Comparison of ENCODE assay signal across 25 mouse cellular contexts in the genomic region with DNA sequence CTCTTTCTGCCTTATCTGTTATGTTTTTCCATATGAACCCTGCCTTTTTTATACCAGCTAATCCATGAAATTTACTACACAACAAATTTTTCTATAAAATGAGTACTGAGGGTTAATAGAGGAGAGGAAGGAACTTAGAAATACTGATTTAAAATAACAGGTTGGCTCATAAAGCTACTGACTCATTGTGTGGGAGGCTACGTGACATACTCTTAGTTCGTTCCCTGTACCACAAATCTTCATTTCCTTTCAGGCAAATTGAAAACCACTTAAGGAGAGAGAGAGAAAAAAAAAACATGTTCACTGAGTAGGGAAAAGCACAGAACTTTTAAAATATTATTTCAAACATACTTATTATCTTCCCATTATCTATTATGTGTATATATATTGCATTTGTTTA.
"Had no signal": no experiment of that assay in that cellular context is flagged by ENCODE, and none has a peak within 500 bp of the region (broad histone marks: within the 10 kb centered on the region; RNA-seq: fewer than 3 reads in every experiment).

No protein-coding gene starts in this region.

- H3K4me3 ChIP-seq: heart, adult 2 months; heart, embryonic 10.5 days; heart, embryonic 12.5 days; hindbrain, embryonic 10.5 days; hindbrain, embryonic 12.5 days; intestine, embryonic 15.5 days; limb, embryonic 10.5 days; limb, embryonic 12.5 days; liver, embryonic 13.5 days; liver, embryonic 15.5 days had no signal

- H3K27ac ChIP-seq: heart, adult 2 months; heart, embryonic 10.5 days; hindbrain, embryonic 10.5 days; hindbrain, embryonic 12.5 days; hindbrain, embryonic 14.5 days; intestine, embryonic 15.5 days; limb, embryonic 10.5 days; limb, embryonic 12.5 days; liver, embryonic 13.5 days; liver, embryonic 15.5 days had no signal

- ATAC-seq: hindbrain, embryonic 16.5 days; inflammation-experienced regulatory T-cells, adult 6 months; intestine, embryonic 15.5 days; intestine, postnatal 0 days had no signal

- DNase-seq: gastrocnemius, postnatal 14 days; gastrocnemius, postnatal 36 days; heart, adult 11 months; heart, adult 2 months; heart, postnatal 10 days; heart, postnatal 4 days; kidney, adult 18-20 months; kidney, adult 8-10 months; kidney, postnatal 10 days; kidney, postnatal 25 days; kidney, postnatal 4 days; liver; liver, embryonic 13.5 days had no signal
